Mouse (Mus musculus) heart, embryonic 16.5 days (tissue): Measurements from ENCODE around the gene Elavl4. TPM values are rescaled to one million over a fixed set of nuclear protein-coding genes. Genes with fewer than 3 reads are reported as not detected.

Experiments used
- ATAC-seq: fragments of 200-750 bp; cut with Nextera tagmentation; replicated peaks from 2 replicates; pipeline ENCODE4 v1.8.0; 2017; ENCODE audit warnings: moderate number of reproducible peaks; ENCODE audit not compliant: insufficient read depth, low FRiP score; ENCODE audit errors: extremely low read depth
- H3K27ac ChIP-seq: fragments of 300-500 bp; sonication (generic); 2 replicates; pipeline ENCODE4 v1.5.1; 2014; ENCODE audit warnings: mild to moderate bottlenecking, low read length, control low read depth, moderate library complexity
- H3K27me3 ChIP-seq: fragments of 300-500 bp; sonication (generic); 2 replicates; pipeline ENCODE4 v1.6.1; 2014; ENCODE audit warnings: low read length, mixed read lengths; ENCODE audit not compliant: control insufficient read depth, insufficient read depth
- H3K36me3 ChIP-seq: fragments of 300-500 bp; sonication (generic); 2 replicates; pipeline ENCODE4 v1.6.1; 2014; ENCODE audit not compliant: control insufficient read depth, insufficient read depth
- H3K4me1 ChIP-seq: fragments of 300-500 bp; sonication (generic); 2 replicates; pipeline ENCODE4 v1.6.1; 2014; ENCODE audit warnings: low read length, mixed read lengths; ENCODE audit not compliant: control insufficient read depth, insufficient read depth
- H3K4me2 ChIP-seq: fragments of 300-500 bp; sonication (generic); 2 replicates; pipeline ENCODE4 v1.6.1; 2014; ENCODE audit warnings: low read depth, mild to moderate bottlenecking, control low read depth, low read length
- H3K4me3 ChIP-seq: fragments of 300-500 bp; sonication (generic); 2 replicates; pipeline ENCODE4 v1.5.1; 2014; ENCODE audit warnings: mild to moderate bottlenecking, control low read depth, low read length
- H3K9ac ChIP-seq: fragments of 300-500 bp; sonication (generic); 2 replicates; pipeline ENCODE4 v1.6.1; 2014; ENCODE audit warnings: low read length, control low read depth
- H3K9me3 ChIP-seq: fragments of 300-500 bp; sonication (generic); replicated peaks from 2 replicates; pipeline ENCODE4 v1.6.1; 2016; ENCODE audit warnings: low read length; ENCODE audit not compliant: control insufficient read depth
- WGBS: fragments of 180-500 bp; shearing (Covaris S2); extraction: QIAGEN DNeasy Blood & Tissue Kit; methylation state at CpG from one replicate; pipeline ENCODE4 v1.1.7; 2014; 5-methylcytosine and 5-hydroxymethylcytosine counted together
- polyA plus RNA-seq: library from polyadenylated mRNA; unstranded; fragments of >200 nt; fragmentation: Nextera tagmentation; extraction: Ambion mirVana; gene quantifications from 2 replicates; pipeline ENCODE4 v1.2.1, GENCODE M21; 2015

Elavl4 gene
- polyA plus RNA-seq, 1 experiment from 2014 or later = 3.5 TPM

DNA sequence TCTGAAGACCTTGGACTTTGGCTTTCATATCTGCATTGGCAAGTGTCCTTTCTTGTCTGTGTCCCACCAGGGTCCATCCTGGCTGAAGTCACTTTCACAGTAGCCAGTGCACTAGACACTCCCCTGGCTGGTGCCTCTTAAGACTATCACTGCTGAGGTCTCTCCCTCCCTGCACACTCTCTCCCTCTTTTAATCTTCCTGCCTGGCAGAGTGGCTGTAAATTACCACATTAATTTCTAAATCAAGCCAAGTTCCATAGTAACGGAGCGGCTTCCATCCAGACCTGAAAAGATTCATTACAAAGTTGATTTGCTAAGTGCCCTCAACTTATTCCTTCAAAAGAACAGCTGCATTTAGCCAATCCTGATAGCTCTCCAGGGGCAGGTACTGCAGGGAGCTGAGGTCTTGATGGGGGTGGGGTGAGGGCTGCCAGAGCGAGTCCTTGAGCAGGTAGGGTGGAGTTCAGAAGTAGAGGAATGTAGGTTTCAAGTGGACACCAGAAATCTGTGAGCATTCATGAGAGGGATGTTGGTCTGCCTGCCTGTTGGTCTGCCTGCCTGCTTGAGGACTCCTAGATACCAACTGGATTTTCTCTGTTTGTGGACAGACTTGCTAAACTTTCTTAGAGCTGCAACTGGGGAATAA is 194.1 kb downstream of the Elavl4 start:
- H3K27me3 ChIP-seq = no peaks in the 10 kb centered on the region
- no peaks in the 10 kb centered on the region for H3K9me3 ChIP-seq
- no peak for ATAC-seq
- no peak overlapping the region for H3K4me3 ChIP-seq
- H3K4me2 ChIP-seq = no peak overlapping the region
- no peaks in the 10 kb centered on the region for H3K36me3 ChIP-seq
- H3K27ac ChIP-seq = no peak overlapping the region
- 47% methylated on average over 3 of the region's 3 CpGs for WGBS
- H3K4me1 ChIP-seq = no peaks in the 10 kb centered on the region
- no peak overlapping the region for H3K9ac ChIP-seq

DNA sequence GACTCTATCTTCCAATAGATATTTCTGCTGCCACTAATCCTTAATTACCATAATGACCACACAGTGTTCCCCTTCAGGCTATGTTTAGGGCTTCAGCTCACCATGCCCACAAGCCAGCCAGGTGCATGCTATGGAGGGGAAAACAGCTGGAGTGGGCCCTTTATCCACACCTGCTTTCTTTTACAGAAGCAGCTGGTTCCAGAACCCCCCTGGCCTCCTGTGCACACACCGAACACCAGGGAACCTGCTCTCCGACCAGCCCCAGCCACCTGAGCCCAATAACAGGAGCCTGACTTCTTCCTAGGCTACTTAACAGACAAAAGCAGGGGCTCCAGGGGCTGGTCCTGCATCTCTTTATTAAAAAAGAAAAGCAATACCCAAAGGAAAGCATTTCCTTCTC is 195.8 kb downstream of the Elavl4 start:
- H3K9me3 ChIP-seq = no peaks in the 10 kb centered on the region
- H3K27me3 ChIP-seq = no peaks in the 10 kb centered on the region
- H3K9ac ChIP-seq = no peak overlapping the region
- no peak overlapping the region for H3K4me3 ChIP-seq
- no peak overlapping the region for H3K27ac ChIP-seq
- H3K4me2 ChIP-seq = no peak overlapping the region
- no peaks in the 10 kb centered on the region for H3K36me3 ChIP-seq
- 79% methylated on average over 2 of the region's 2 CpGs for WGBS
- no peak for ATAC-seq
- no peaks in the 10 kb centered on the region for H3K4me1 ChIP-seq

Other genes starting within 250 kb of the Elavl4 start
- 0.47 and 0.97 TPM in 2 replicates for gene Agbl4, start 45.8 kb upstream of the Elavl4 start, polyA plus RNA-seq